Mouse (Mus musculus) spleen, postnatal 10 days (tissue): ENCODE results near the gene Clasrp.
"Not testable (repeated sequence)": the region's sequence is repeated elsewhere in the genome, so short reads cannot be mapped to it uniquely, and the experiment has no call there.

Experiments
- DNase-seq, 2 experiments: peaks; one replicate each; pipeline ENCODE4 v3.0.0; 2021 to 2022; ENCODE audit warnings: low spot score in 2 of 2

Gene Clasrp

DNA sequence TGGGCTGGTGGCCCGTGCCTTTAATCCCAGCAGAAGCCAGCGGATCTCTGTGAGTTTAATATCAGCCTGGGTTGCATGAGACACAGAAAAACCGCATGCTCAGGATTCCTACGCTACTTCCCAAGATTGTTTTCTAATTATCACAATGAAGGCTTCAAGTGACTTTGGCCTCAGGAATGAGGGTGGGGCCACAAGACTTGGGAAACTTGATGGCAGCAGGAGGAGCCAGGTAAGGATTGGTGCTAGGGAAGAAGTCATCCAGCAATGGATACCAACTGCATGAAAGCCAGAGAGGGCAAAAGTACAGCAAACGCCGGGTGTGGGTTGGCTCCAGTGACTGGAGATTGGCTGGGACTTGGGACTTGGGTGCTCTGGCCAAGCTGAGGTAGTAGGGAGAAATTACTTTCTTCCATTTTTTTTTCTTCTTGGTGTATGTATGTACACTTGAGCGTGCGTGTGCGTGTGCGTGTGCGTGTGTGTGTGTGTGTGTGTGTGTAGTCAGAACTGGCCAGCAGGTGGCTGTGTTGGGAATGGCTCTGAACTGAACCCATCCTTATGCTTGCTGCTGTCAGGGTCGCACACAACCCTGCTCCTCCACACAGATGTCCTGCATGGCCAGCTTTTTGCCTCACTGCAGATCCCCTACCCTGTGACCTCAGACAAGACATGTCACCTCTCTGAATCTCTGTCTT, 5.5 kb upstream of the Clasrp start:
- DNase-seq = no peak

DNA sequence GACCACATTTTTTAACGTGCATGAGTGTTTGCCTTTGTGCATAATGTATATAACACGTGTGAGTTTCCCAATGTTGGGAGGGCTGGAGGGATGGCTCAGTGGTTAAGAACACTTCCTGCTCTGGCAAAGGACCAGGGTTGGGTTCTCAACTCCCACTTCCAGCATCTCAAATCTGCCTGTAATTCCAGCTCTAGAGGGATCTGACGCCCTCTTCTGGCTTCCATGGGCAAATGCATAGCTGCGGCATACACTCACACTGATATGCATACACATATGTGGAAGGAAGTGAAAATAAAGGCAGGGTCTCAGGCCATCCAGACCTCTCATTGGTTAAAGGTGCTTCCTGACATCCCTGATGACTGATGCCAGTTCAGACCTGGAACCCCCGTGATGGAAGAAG, 3.0 kb upstream of the Clasrp start:
- DNase-seq = no peak

DNA sequence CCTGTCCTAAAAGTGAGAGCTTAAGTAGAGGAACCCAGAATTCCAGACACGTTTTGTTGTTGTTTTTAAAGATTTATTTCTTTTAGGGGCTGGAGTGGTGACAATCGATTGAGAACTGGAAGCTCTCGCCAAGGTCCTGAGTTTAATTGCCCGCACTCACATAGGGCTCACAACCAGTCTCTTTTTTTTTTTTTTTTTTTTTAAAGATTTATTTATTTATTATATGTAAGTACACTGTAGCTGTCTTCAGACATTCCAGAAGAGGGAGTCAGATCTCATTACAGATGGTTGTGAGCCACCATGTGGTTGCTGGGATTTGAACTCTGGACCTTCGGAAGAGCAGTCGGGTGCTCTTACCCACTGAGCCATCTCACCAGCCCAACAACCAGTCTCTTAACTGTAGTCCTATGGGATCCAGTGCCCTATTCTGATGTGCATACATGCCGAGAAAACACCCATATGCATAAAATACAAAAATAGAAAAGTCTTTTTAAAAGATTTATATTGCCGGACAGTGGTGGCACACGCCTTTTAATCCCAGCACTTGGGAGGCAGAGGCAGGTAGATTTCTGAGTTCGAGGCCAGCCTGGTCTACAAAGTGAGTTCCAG, 424 bp upstream of the Clasrp start:
- not testable (repeated sequence) for DNase-seq

- DNase-seq = no peak
Observed at GRCm38 (mm10) chr7:19603055-19603454, 1.2 kb downstream of the Clasrp start.

GRCm38 (mm10) chr7:19600562-19600961, 3.7 kb downstream of the Clasrp start:
- no peak for DNase-seq

- peak in 1 of 2 experiments; percentile 12 for DNase-seq
Observed at GRCm38 (mm10) chr7:19593061-19593730, 11.1 kb downstream of the Clasrp start.

DNA sequence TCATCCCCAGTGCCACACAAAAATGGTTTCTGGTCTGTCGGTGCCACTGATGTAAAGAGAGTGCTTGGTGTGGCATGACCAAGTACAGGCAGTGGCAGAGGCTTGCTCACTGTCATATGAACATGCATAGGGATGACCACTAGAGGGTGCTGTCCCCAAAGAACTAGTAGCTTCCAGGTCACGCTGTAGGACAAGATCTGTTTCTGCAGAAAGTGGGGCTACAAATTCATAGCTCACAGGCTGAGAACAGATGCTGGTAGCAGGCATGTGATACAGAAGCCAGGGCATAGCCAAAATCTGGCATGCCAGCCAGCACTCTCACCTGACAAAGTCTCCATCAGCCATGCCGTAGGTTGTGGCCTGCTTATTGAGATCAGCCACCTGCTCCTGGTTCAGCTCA, 14.4 kb downstream of the Clasrp start:
- peak; percentile 69 to 88 for DNase-seq

DNA sequence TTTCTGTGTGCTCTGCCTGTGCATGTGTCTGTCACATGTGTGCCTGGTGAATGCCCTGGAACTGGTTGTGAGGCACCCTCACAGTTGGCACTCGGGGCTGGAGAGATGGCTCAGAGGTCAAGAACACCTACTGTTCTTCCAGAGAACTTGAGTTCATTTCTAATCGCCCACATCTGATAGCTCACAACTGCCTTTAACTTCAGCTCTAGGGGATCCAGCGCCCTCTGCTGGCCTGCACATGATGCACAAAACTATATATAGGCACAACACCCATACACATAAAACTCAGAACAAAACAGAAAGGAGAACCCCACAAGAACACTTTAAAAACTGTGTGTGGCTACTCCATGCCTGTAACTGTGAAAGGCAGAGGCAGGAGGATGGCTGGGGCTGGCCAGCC, 15.1 kb downstream of the Clasrp start:
- peak; percentile 57 to 83 for DNase-seq

DNA sequence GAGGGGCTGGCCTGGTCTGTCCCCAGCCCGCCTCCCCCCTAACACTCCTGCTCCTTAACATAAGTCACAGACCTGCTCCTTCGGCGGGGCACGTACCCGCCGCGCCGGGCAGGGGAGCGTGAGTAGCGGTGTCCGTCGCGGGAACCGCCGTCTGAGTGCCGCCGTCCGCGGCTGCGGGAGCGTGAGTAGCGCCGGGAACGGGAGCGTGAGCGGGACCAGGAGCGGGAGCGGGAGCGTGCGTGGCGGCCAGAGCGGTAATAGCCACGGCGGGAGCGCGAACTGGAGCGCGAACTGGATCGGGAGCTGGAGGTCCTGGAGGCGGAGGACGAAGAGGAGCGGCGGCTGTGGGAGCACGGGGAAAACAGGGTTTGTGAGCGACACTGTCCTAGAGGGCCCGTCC, 18.0 kb downstream of the Clasrp start:
- no peak for DNase-seq

GRCm38 (mm10) chr7:19580634-19581033, 23.7 kb downstream of the Clasrp start:
- DNase-seq = no peak

GRCm38 (mm10) chr7:19579751-19580150, 24.5 kb downstream of the Clasrp start:
- DNase-seq = no peak

- no peak for DNase-seq
Observed at GRCm38 (mm10) chr7:19578436-19578835, 25.9 kb downstream of the Clasrp start.

- peak in 1 of 2 experiments; percentile 58 for DNase-seq
Observed at GRCm38 (mm10) chr7:19577877-19578414, 26.3 kb downstream of the Clasrp start.

GRCm38 (mm10) chr7:19577141-19577852, 27.0 kb downstream of the Clasrp start, which contains the start of the genes Zfp296 and Gemin7:
Gene Zfp296 (plus strand): TSS chr7:19577287.
Gene Gemin7 (minus strand): TSS chr7:19577595.
- peak in 1 of 2 experiments; percentile 57 for DNase-seq

GRCm38 (mm10) chr7:19575559-19575958, 28.7 kb downstream of the Clasrp start:
- DNase-seq = no peak

- no peak for DNase-seq
Observed at GRCm38 (mm10) chr7:19573776-19574140, 30.5 kb downstream of the Clasrp start.

- DNase-seq = peak; percentile 88
Observed at GRCm38 (mm10) chr7:19572926-19573775, 31.1 kb downstream of the Clasrp start.

GRCm38 (mm10) chr7:19569647-19570046, 34.6 kb downstream of the Clasrp start:
- no peak for DNase-seq

- no peak for DNase-seq
Observed at GRCm38 (mm10) chr7:19567426-19567825, 36.9 kb downstream of the Clasrp start.

DNA sequence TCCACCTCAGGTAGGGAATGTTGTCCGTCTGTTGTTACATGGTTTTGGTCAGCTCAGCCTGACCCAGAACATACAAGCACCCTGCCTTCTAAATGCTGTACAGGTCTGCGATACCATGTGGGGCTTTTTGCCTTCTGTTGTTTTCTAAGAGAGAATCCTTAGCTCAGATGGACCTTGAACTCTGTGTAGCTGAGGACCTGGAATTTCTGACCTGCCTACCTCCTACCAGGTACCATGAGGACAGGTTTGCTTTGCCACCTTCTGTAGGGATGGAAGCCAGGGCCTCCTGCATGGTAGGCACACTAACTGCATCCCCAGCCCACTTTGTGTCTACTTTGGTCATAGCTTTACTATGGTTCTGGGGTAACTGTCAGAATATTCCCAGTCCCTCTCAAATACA, 38.5 kb downstream of the Clasrp start:
- no peak for DNase-seq

GRCm38 (mm10) chr7:19564455-19564854, 39.8 kb downstream of the Clasrp start:
- DNase-seq = peak; percentile 34 to 56
